Mouse (Mus musculus) neural tube, embryonic 11.5 days (tissue): Measurements from ENCODE around the gene Skint7. TPM values are rescaled to one million over a fixed set of nuclear protein-coding genes. Genes with fewer than 3 reads are reported as not detected.
"Not testable (repeated sequence)": the region's sequence is repeated elsewhere in the genome, so short reads cannot be mapped to it uniquely, and the experiment has no call there.

Experiments
- ATAC-seq: fragments of 200-750 bp; cut with Nextera tagmentation; 2 replicates; pipeline ENCODE4 v1.8.0; 2017; ENCODE audit warnings: moderate number of reproducible peaks, mild to moderate bottlenecking, moderate TSS enrichment, moderate library complexity; ENCODE audit not compliant: insufficient read depth, low FRiP score, low TSS enrichment
- DNase-seq: peaks from one replicate; pipeline ENCODE4 v3.0.0-alpha.2; 2015; ENCODE audit warnings: low spot score
- H3K27ac ChIP-seq: fragments of 300-500 bp; sonication (generic); 2 replicates; pipeline ENCODE4 v1.5.1; 2014; ENCODE audit warnings: low read depth, mild to moderate bottlenecking, low read length
- H3K27me3 ChIP-seq: fragments of 300-500 bp; sonication (generic); 2 replicates; pipeline ENCODE4 v1.6.1; 2014; ENCODE audit warnings: mild to moderate bottlenecking, low read length, mixed read lengths; ENCODE audit not compliant: control insufficient read depth, insufficient read depth
- H3K36me3 ChIP-seq: fragments of 300-500 bp; sonication (generic); 2 replicates; pipeline ENCODE4 v1.6.1; 2014; ENCODE audit warnings: mild to moderate bottlenecking, low read length, moderate library complexity, mixed read lengths; ENCODE audit not compliant: control insufficient read depth, insufficient read depth
- H3K4me1 ChIP-seq: fragments of 300-500 bp; sonication (generic); 2 replicates; pipeline ENCODE4 v1.6.1; 2014; ENCODE audit warnings: low read length, mixed read lengths; ENCODE audit not compliant: control insufficient read depth, insufficient read depth
- H3K4me2 ChIP-seq: fragments of 300-500 bp; sonication (generic); 2 replicates; pipeline ENCODE4 v1.6.1; 2014; ENCODE audit warnings: low read depth, mild to moderate bottlenecking, moderate library complexity
- H3K4me3 ChIP-seq: fragments of 300-500 bp; sonication (generic); 2 replicates; pipeline ENCODE4 v1.5.1; 2014; ENCODE audit warnings: low read depth, low read length
- H3K9ac ChIP-seq: fragments of 300-500 bp; sonication (generic); 2 replicates; pipeline ENCODE4 v1.6.1; 2014; ENCODE audit warnings: mild to moderate bottlenecking, low read length
- H3K9me3 ChIP-seq: fragments of 300-500 bp; sonication (generic); 2 replicates; pipeline ENCODE4 v1.6.1; 2016; ENCODE audit warnings: low read length; ENCODE audit not compliant: control insufficient read depth
- WGBS: fragments of 180-500 bp; shearing (Covaris S2); extraction: QIAGEN DNeasy Blood & Tissue Kit; methylation state at CpG from one replicate; pipeline ENCODE4 v1.1.7; 2014; 5-methylcytosine and 5-hydroxymethylcytosine counted together
- polyA plus RNA-seq: library from polyadenylated mRNA; unstranded; fragments of >200 nt; fragmentation: Nextera tagmentation; extraction: Ambion mirVana; gene quantifications from 2 replicates; pipeline ENCODE4 v1.2.1, GENCODE M21; 2014

The Skint7 gene
- polyA plus RNA-seq, result not detected in 2 replicates

DNA sequence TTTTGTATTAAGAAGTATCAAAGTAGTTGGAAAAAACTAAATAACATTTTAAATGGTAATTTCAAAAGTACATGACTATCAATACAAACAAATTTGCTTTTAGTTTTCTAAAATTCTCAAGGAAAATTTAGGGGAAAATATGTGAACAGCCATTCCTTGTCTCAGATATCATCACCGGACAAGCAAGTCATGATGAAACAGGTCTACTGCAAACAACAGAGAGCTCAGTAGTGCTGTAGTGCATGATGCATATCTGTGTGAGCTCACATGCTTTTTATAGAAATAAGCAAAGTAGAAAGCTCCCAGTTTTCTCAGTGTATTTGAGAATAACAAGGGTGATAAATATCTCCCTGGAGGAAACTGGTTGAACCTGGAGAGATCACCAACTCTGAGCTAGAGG is at the start of gene Skint7:
TSS of gene Skint7 (plus strand) at position 301 of the 400 bp plus-strand sequence.
- no peak within 1 kb of the TSS for H3K9ac ChIP-seq
- no peak for DNase-seq
- no peaks in the 10 kb centered on the region for H3K4me1 ChIP-seq
- H3K9me3 ChIP-seq, result no peaks in the 10 kb centered on the region
- H3K4me3 ChIP-seq, result no peak within 1 kb of the TSS
- H3K36me3 ChIP-seq, result no peaks in the 10 kb centered on the region
- no peaks in the 10 kb centered on the region for H3K27me3 ChIP-seq
- H3K4me2 ChIP-seq, result no peak within 1 kb of the TSS
- 96% methylated on average over 1 of the region's 1 CpGs for WGBS
- ATAC-seq, result no peak
- no peak within 1 kb of the TSS for H3K27ac ChIP-seq

DNA sequence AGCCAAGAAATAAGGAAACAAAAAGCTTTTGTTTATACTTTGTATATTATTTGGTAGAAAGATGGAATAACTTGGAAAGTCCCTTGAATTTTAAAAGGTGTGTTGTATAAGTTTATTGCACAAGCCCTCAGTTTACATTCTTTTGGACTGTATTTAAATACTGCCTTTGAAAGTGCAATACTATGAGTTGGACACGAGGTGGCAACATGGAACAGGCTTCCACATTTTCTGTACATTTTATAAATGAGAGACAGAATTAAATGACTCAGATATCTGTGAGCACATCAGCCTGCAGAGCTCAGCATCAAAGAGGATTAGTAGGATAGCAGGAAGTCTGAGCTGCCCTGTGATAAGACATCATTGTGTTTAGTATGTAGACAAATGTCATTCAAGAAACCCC is 11.4 kb upstream of the Skint7 start:
- 27% methylated on average over 1 of the region's 1 CpGs for WGBS
- H3K4me1 ChIP-seq, result no peaks in the 10 kb centered on the region
- no peak overlapping the region for H3K27ac ChIP-seq
- H3K36me3 ChIP-seq, result no peaks in the 10 kb centered on the region
- H3K9ac ChIP-seq, result no peak overlapping the region
- no peaks in the 10 kb centered on the region for H3K9me3 ChIP-seq
- no peaks in the 10 kb centered on the region for H3K27me3 ChIP-seq
- DNase-seq, result no peak
- ATAC-seq, result no peak
- no peak overlapping the region for H3K4me3 ChIP-seq
- no peak overlapping the region for H3K4me2 ChIP-seq

DNA sequence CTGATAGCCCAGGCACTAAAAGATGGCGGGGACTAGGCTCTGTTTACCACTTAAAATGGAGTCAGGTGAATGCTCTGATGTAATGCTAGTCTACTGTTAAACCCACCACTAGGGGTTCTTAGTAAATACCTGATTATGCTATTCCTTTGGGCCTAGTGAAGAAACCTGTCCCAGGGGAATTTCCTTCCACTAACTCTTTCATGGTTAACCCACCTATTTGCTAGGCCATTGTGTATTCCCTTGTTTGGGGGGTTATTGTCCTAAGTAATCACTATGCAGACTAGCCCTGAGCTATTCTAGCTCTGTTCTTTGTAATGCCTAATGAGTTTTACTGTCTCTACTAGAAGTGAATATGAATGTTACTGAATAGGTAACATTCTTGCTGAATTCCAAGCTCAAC is 9.5 kb upstream of the Skint7 start:
- not testable (repeated sequence) for H3K27ac ChIP-seq, DNase-seq, H3K27me3 ChIP-seq, H3K36me3 ChIP-seq, H3K9ac ChIP-seq, H3K4me1 ChIP-seq, ATAC-seq, H3K9me3 ChIP-seq, H3K4me3 ChIP-seq, H3K4me2 ChIP-seq
- 81% methylated on average over 1 of the region's 1 CpGs for WGBS

- no peaks in the 10 kb centered on the region for H3K27me3 ChIP-seq
- H3K9me3 ChIP-seq, result no peaks in the 10 kb centered on the region
- DNase-seq (no peak), ATAC-seq (no peak)
- H3K9ac ChIP-seq, result no peak overlapping the region
- no peaks in the 10 kb centered on the region for H3K36me3 ChIP-seq
- H3K27ac ChIP-seq, result no peak overlapping the region
- no peak overlapping the region for H3K4me3 ChIP-seq
- 76% methylated on average over 3 of the region's 3 CpGs for WGBS
- H3K4me1 ChIP-seq, result no peaks in the 10 kb centered on the region
- H3K4me2 ChIP-seq, result no peak overlapping the region
These were observed 9.1 kb upstream of the Skint7 start for GRCm38 (mm10) chr4:111963669-111964068.

GRCm38 (mm10) chr4:112005969-112006368 is 33.2 kb downstream of the Skint7 start, which contains the start of gene Skint1:
TSS of gene Skint1 (plus strand) at chr4:112006269.
- ATAC-seq (no peak), DNase-seq (no peak)
- Histone ChIP-seq H3K9me3 (no peaks in the 10 kb centered on the region), H3K9ac (no peak within 1 kb of the TSS), H3K27me3 (no peaks in the 10 kb centered on the region), H3K4me3 (no peak within 1 kb of the TSS), H3K4me2 (no peak within 1 kb of the TSS), H3K36me3 (no peaks in the 10 kb centered on the region), H3K27ac (no peak within 1 kb of the TSS), H3K4me1 (no peaks in the 10 kb centered on the region)

Other genes with a start within 250 kb of the Skint7 start
- not detected in 2 replicates for gene Slc5a9, start 70.0 kb upstream of the Skint7 start, polyA plus RNA-seq
- gene Skint8, start 53.5 kb upstream of the Skint7 start, polyA plus RNA-seq, result not detected in 2 replicates
- not detected in 2 replicates for gene Skint1, start 33.3 kb downstream of the Skint7 start, polyA plus RNA-seq
- gene Skint4, start 99.1 kb downstream of the Skint7 start, polyA plus RNA-seq, result not detected in 2 replicates